Mouse (Mus musculus) E14TG2a.4 (cell line): ENCODE data around the gene Jpt1.

Experiments used
- CTCF ChIP-seq: conservative IDR thresholded peaks from 2 replicates; pipeline ENCODE4 v1.5.1; 2014; ENCODE audit warnings: low read length
- NANOG ChIP-seq: IDR thresholded peaks from 2 replicates; pipeline ENCODE4 v1.6.1; 2014; ENCODE audit warnings: borderline replicate concordance, low read length, mixed read lengths
- POU5F1 ChIP-seq: IDR thresholded peaks from 2 replicates; pipeline ENCODE4 v1.6.1; 2014; ENCODE audit warnings: low read length, borderline replicate concordance

DNA sequence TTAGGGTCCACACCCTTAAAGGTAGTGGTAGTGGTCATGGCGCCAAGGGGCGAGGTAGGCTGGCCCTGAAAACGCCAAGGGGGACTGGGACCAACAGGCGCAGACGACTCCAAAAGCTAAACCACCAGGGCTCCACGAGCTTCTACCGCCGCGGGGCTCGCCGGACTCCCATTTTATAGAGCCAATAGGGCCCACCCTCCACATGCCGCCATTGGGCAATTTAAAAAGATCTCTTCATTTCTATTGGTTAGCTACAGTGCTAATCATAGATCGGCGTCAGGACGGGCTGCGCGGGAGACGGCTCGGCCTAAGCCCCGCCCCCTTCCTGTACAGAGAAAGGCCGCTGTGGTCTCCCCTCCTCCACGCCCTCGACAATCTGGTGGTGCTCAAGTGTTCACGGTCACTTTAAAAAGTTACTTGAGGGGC, at the start of gene Jpt1:
- TF ChIP-seq CTCF, result no peak
- TF ChIP-seq NANOG, result no peak
- TF ChIP-seq POU5F1, result no peak
